Mouse (Mus musculus): ENCODE results near the gene Ulk1. TPM values are rescaled to one million over a fixed set of nuclear protein-coding genes. Genes with fewer than 3 reads are reported as not detected.

Ulk1 gene
- total RNA-seq, 2 experiments from 2014 or later: 66.6 to 67.6 TPM

- peak; percentile 99 to 100 for DNase-seq (ENCODE audit: low spot score in 2 of 2)
Observed at GRCm38 (mm10) chr5:110770448-110771158, 39.3 kb downstream of the Ulk1 start, which contains the start of gene Ep400. Ep400 (minus strand) TSS chr5:110770717.

DNA sequence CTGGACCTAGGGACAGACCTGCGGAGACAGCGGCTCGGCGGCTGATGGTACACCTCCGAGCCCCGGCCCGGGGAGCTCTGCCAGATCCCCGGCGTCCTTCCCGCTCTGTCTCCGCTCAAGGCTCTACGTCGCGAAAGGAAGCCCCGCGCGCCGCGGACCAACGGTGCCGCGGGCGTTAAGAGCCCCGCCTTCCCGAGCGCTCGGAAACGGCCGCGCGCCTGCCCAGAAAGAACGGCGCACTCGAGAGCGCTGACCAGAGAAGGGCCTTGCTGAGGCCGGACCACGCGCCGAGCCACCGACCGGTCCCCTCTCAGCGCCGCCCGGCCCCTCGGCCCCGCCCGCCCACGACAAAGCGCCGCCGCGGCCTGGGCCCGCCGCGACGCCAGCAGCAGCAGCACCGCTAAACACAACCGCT, 39.9 kb downstream of the Ulk1 start:
- DNase-seq (ENCODE audit: low spot score in 2 of 2): peak in 1 of 2 experiments; percentile 44

GRCm38 (mm10) chr5:110769272-110769671, 40.6 kb downstream of the Ulk1 start:
- no peak for DNase-seq (ENCODE audit: low spot score in 2 of 2)

GRCm38 (mm10) chr5:110763890-110764289, 46.0 kb downstream of the Ulk1 start:
- no peak for DNase-seq (ENCODE audit: low spot score in 2 of 2)

GRCm38 (mm10) chr5:110745021-110745420, 64.9 kb downstream of the Ulk1 start:
- DNase-seq (ENCODE audit: low spot score in 2 of 2): no peak

DNA sequence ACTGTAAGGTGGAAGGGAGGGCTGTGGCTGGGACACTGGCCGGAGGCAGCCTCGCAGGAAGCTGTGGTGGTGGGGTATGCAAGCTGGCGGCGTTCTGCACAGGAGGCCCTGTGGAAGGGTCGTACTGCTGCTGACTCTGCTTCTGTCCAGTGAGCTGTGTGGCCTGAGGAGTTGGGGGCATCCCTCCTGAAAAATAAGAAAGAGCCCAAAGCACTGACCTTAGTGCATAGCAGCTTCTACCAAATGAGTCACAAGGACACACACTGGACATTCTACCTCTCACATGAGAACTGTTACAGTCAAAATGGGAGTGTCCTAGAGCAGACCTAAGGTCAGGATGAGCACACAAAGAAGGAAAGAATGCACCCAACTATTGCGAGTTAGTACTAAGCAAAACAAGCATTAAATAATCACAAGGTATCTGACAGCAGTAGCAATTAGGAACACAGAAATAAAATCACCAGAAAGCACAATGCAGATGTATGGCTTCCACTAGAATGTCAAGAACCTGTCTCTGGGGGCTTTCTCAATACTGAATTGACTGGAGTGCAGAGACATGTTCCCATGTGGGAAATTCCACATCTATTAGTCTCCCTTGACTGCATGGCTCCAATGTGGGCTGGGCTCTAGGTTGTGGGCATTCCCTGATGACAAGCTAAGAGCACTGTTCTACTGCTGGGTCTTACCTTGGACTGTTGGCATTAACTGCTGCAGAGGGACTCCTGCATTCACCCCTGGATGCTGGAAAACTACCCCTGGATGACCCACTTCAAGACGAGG, 70.2 kb downstream of the Ulk1 start:
- DNase-seq (ENCODE audit: low spot score in 2 of 2): no peak

DNA sequence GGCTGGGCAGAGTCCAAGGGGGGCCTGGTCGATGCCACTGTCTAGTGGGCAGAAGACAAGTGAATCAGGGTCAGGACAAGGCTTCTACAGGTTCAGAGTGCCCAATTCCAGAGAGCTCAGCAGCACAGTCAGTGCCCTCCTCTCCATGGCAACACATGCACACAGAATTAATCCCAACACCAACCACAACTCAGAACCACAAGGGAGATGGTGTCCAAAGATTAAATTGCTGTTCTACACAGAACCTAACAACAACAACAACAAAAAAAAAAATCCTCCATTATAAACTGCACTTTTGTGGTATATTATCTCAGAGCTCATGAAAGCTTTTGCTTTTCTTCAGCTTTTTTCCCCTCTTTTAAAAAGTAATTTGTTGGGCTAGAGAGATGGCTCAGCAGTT, 74.3 kb downstream of the Ulk1 start:
- no peak for DNase-seq (ENCODE audit: low spot score in 2 of 2)

Other genes starting within 250 kb of the Ulk1 start
- 10 to 100 TPM; 27.4 to 30.7 TPM for gene Noc4l, start 156.7 kb downstream of the Ulk1 start, total RNA-seq (2021)
- 10 to 100 TPM; 21.7 to 24.2 TPM for gene Ddx51, start 156.6 kb downstream of the Ulk1 start, total RNA-seq (2021)
- 100 to 1,000 TPM in 1 of 2 experiments, 10 to 100 TPM in 1; 90.9 to 101 TPM for gene Ep400, start 39.4 kb downstream of the Ulk1 start, total RNA-seq (2021)
- 10 to 100 TPM; 16.1 to 18.5 TPM for gene Pus1, start 29.4 kb downstream of the Ulk1 start, total RNA-seq (2021)
- 10 to 100 TPM in 1 of 2 experiments, 1 to 10 TPM in 1; 8.9 to 10.4 TPM for gene Hscb, start 29.7 kb upstream of the Ulk1 start, total RNA-seq (2021)
- gene Chek2, start 29.9 kb upstream of the Ulk1 start, total RNA-seq (2021): 1 to 10 TPM; 2.3 to 2.5 TPM
- gene Ttc28, start 69.7 kb upstream of the Ulk1 start, total RNA-seq (2021): 10 to 100 TPM; 19.6 to 23.4 TPM